Mouse (Mus musculus) stomach, embryonic 14.5 days (tissue): Measurements from ENCODE around the gene S100a5. TPM values are rescaled to one million over a fixed set of nuclear protein-coding genes. Genes with fewer than 3 reads are reported as not detected.
A peak's percentile ranks its signal among the peaks of the same experiment; 100 is the strongest.

Experiments
- ATAC-seq: fragments of 200-750 bp; cut with Nextera tagmentation; 2 replicates; pipeline ENCODE4 v1.8.0; 2017; ENCODE audit warnings: low read depth, moderate TSS enrichment; ENCODE audit not compliant: insufficient number of reproducible peaks, insufficient read depth, low FRiP score
- H3K27ac ChIP-seq: fragments of 300-500 bp; sonication (generic); 2 replicates; pipeline ENCODE4 v1.5.1; 2014; ENCODE audit warnings: mild to moderate bottlenecking, low read length, moderate library complexity, mixed read lengths
- H3K27me3 ChIP-seq: fragments of 300-500 bp; sonication (generic); 2 replicates; pipeline ENCODE4 v1.6.1; 2014; ENCODE audit warnings: low read length, control low read depth, mixed read lengths; ENCODE audit not compliant: control insufficient read depth, insufficient read depth
- H3K36me3 ChIP-seq: fragments of 300-500 bp; sonication (generic); 2 replicates; pipeline ENCODE4 v1.6.1; 2014; ENCODE audit warnings: mild to moderate bottlenecking, control low read depth, low read length, moderate library complexity, mixed read lengths; ENCODE audit not compliant: control insufficient read depth, insufficient read depth
- H3K4me1 ChIP-seq: fragments of 300-500 bp; sonication (generic); 2 replicates; pipeline ENCODE4 v1.6.1; 2014; ENCODE audit warnings: low read length, control low read depth, mixed read lengths; ENCODE audit not compliant: control insufficient read depth, insufficient read depth
- H3K4me2 ChIP-seq: fragments of 300-500 bp; sonication (generic); replicated peaks from 2 replicates; pipeline ENCODE4 v1.6.1; 2014; ENCODE audit warnings: low read depth, low read length, control low read depth
- H3K4me3 ChIP-seq: fragments of 300-500 bp; sonication (generic); 2 replicates; pipeline ENCODE4 v1.5.1; 2014; ENCODE audit warnings: low read depth, low read length, control low read depth
- H3K9ac ChIP-seq: fragments of 300-500 bp; sonication (generic); replicated peaks from 2 replicates; pipeline ENCODE4 v1.6.1; 2014; ENCODE audit warnings: low read depth, mild to moderate bottlenecking, control low read depth, low read length, moderate library complexity, mixed read lengths
- H3K9me3 ChIP-seq: fragments of 300-500 bp; sonication (generic); 2 replicates; pipeline ENCODE4 v1.6.1; 2016; ENCODE audit warnings: low read depth, low read length, control low read depth; ENCODE audit not compliant: control insufficient read depth
- WGBS: fragments of 180-500 bp; shearing (Covaris S2); extraction: QIAGEN DNeasy Blood & Tissue Kit; methylation state at CpG from one replicate; pipeline ENCODE4 v1.1.7; 2014; 5-methylcytosine and 5-hydroxymethylcytosine counted together
- polyA plus RNA-seq: library from polyadenylated mRNA; unstranded; fragments of >200 nt; fragmentation: Nextera tagmentation; extraction: Ambion mirVana; gene quantifications from 2 replicates; pipeline ENCODE4 v1.2.1, GENCODE M21; 2014

Gene S100a5
- polyA plus RNA-seq, 1 experiment from 2014 or later, result 0.71 TPM

DNA sequence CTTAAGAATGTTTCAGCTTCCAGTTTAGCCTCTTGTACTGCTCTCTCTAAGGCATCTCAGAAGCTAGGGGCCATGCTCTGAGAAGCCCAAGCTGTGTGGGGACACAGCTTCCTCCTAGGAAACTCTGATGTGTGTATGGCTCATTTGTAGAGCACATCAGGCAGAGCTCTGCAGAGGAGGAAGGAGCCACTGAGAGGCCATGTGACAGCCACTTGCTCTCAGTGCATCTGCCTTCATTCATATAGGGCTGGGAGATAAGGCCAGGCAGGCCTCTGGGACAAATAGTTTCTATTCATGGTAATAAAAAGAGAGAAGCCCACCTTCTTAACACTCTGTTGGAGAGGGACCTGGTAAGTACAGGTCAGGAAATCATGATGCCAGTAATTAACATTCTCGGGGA, 13.9 kb upstream of the S100a5 start:
- 68% methylated on average over 1 of the region's 1 CpGs for WGBS
- Histone ChIP-seq H3K27ac (no peak overlapping the region), H3K9ac (no peak overlapping the region), H3K4me2 (no peak overlapping the region), H3K36me3 (no peaks in the 10 kb centered on the region), H3K9me3 (no peaks in the 10 kb centered on the region), H3K4me3 (no peak overlapping the region), H3K4me1 (no peaks in the 10 kb centered on the region), H3K27me3 (no peaks in the 10 kb centered on the region)
- no peak for ATAC-seq

DNA sequence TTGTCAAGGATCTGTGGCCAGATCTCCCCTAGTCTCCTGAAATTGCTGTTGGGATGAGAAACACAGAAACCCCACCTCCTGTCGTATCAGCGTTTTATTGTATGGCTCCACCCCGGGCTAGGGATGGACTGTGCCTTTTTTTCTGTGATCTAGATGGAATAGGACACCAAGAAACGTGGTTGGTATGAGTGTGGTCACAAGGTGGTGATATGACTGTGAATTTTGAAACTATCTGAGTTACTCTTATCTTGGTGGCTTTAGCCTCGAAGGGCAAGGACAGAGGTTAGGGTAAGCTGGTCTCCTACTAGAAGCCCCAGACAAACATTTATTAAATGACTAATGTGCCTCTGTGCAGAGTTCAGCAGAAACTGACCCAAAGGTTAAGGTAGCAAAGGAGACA, 12.8 kb upstream of the S100a5 start:
- Histone ChIP-seq H3K9ac (no peak overlapping the region), H3K36me3 (no peaks in the 10 kb centered on the region), H3K4me1 (no peaks in the 10 kb centered on the region), H3K4me2 (no peak overlapping the region), H3K4me3 (no peak overlapping the region), H3K9me3 (no peaks in the 10 kb centered on the region), H3K27me3 (no peaks in the 10 kb centered on the region), H3K27ac (no peak overlapping the region)
- 61% methylated on average over 5 of the region's 5 CpGs for WGBS
- no peak for ATAC-seq

DNA sequence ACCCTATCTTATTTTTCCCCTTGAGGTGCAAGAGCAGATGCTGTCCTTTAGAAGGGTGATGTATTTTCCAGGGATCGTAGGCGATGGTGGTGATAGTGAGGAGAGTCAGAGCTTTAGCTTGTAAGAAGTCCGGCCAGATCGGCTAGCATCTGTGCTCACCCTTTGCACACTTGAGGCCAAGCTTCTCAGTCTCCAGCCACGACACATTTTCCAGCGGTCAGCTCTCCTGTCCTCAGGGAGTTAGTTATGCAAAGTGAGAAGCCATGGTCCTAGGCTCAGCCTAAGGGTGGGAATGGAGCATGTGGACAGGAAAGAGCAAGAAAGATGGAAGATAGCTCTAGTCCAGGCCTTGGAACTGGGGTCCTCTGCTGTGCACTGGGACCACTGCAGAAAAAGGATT, 11.5 kb upstream of the S100a5 start:
- no peak overlapping the region for H3K4me2 ChIP-seq
- WGBS, result 94% methylated on average over 6 of the region's 6 CpGs
- no peak for ATAC-seq

DNA sequence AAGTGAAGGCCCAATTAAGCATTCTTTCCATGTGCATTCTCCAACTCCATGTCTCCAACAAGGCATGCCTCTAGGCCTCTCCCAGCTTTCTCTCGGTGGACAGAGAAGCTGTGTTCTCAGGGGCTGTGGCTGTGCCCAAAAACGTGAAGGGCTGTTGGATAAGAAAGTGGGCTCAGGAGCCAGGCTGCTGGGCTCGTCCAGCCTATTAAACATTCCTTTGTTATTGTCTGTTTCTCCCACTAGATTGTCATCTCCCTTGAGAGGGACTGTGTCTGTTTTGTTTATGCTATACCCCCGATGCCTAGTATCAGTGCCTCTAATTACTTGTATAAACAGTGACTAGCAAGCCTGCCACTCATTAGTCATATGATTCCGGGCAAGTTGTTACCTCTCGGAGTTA, 10.6 kb upstream of the S100a5 start:
- no peak overlapping the region for H3K4me2 ChIP-seq
- no peak overlapping the region for H3K27ac ChIP-seq
- WGBS, result 29% methylated on average over 6 of the region's 6 CpGs
- no peak overlapping the region for H3K9ac ChIP-seq
- ATAC-seq, result no peak
- H3K4me3 ChIP-seq, result no peak overlapping the region
- no peaks in the 10 kb centered on the region for H3K27me3 ChIP-seq
- H3K4me1 ChIP-seq, result no peaks in the 10 kb centered on the region; the same call in 1 of the 2 replicates
- no peaks in the 10 kb centered on the region for H3K9me3 ChIP-seq
- no peaks in the 10 kb centered on the region for H3K36me3 ChIP-seq

More for the DNA sequence above, 11.5 kb upstream of the S100a5 start:
- no peaks in the 10 kb centered on the region for H3K9me3 ChIP-seq
- no peak overlapping the region for H3K4me3 ChIP-seq
- no peaks in the 10 kb centered on the region for H3K27me3 ChIP-seq
- H3K4me1 ChIP-seq, result no peaks in the 10 kb centered on the region; the same call in 1 of the 2 replicates
- H3K9ac ChIP-seq, result no peak overlapping the region
- no peak overlapping the region for H3K27ac ChIP-seq
- no peaks in the 10 kb centered on the region for H3K36me3 ChIP-seq

DNA sequence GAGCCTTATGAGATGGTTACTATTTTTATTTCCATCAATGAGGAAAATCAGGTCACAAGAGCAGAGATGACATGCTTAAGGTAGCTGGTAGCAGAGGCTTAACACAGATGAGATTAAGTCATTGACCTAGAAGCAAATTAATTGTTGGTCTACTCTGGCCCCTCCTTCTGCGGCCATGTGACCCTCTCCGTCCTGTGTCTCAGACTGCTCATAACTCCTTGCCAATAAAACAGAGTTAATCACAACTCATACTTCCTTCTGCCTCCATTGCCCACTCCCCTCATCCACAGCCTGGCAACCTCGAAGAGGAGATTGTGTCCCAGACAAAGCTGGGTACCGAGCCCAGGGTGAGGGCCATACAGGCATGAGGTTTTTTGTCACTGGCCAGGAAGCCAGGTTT, 10.1 kb upstream of the S100a5 start:
- peaks cover 2% of the 10 kb centered on the region; the same call in 1 of the 2 replicates for H3K4me1 ChIP-seq
- no peak overlapping the region for H3K27ac ChIP-seq
- no peaks in the 10 kb centered on the region for H3K27me3 ChIP-seq
- H3K4me2 ChIP-seq, result no peak overlapping the region
- H3K9ac ChIP-seq, result no peak overlapping the region
- H3K4me3 ChIP-seq, result no peak overlapping the region
- ATAC-seq, result no peak
- H3K36me3 ChIP-seq, result no peaks in the 10 kb centered on the region
- H3K9me3 ChIP-seq, result no peaks in the 10 kb centered on the region
- WGBS, result 72% methylated on average over 4 of the region's 4 CpGs

DNA sequence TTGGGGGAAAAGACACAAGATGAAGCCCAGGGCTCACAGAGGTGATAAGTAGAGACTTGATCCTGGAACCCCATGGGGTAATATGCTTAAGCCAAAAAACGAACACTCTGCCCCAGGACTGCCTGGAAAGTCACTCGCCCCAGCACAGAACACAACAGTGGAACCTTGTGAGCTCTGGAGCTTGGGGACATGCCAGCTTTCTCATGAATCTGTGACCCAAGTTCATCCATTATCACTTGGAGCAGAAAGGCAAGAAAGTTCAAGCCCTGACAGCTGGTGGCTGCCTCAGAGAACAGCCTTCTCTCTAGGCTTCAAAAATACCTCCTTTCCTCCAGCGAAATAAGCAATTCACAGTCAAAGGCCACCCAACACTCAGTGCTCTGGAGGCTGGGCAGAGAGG, 8.9 kb upstream of the S100a5 start:
- Histone ChIP-seq H3K4me2 (no peak overlapping the region), H3K27me3 (no peaks in the 10 kb centered on the region), H3K4me1 (peaks cover 10% of the 10 kb centered on the region), H3K36me3 (no peaks in the 10 kb centered on the region), H3K9me3 (no peaks in the 10 kb centered on the region), H3K4me3 (no peak overlapping the region), H3K9ac (no peak overlapping the region), H3K27ac (no peak overlapping the region)
- no peak for ATAC-seq
- 72% methylated on average over 3 of the region's 3 CpGs for WGBS

DNA sequence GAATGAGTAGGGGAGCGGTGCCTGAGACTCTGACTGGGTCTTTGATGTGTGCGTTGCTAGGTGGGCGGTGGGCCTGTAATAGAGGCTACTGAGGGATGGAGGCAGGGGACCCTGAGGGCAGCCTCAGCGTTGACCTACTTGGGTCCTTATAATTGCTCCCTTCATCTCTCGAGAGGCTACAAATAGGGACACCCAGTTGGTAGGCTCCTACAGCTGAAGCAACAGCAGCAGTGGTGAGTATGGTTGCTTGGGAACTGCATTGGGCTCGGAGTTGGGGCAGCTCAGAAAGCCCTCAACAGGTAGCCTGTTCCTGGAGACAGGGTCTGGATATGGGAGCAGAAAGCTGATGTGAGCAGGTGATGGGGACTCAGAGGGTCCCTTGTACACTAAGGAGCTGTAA, 8.3 kb upstream of the S100a5 start:
- H3K9ac ChIP-seq, result no peak overlapping the region
- H3K4me2 ChIP-seq, result no peak overlapping the region
- no peaks in the 10 kb centered on the region for H3K27me3 ChIP-seq
- no peaks in the 10 kb centered on the region for H3K36me3 ChIP-seq
- no peaks in the 10 kb centered on the region for H3K9me3 ChIP-seq
- H3K27ac ChIP-seq, result no peak overlapping the region
- H3K4me3 ChIP-seq, result no peak overlapping the region
- 85% methylated on average over 6 of the region's 6 CpGs for WGBS
- ATAC-seq, result no peak
- H3K4me1 ChIP-seq, result peaks cover 17% of the 10 kb centered on the region

DNA sequence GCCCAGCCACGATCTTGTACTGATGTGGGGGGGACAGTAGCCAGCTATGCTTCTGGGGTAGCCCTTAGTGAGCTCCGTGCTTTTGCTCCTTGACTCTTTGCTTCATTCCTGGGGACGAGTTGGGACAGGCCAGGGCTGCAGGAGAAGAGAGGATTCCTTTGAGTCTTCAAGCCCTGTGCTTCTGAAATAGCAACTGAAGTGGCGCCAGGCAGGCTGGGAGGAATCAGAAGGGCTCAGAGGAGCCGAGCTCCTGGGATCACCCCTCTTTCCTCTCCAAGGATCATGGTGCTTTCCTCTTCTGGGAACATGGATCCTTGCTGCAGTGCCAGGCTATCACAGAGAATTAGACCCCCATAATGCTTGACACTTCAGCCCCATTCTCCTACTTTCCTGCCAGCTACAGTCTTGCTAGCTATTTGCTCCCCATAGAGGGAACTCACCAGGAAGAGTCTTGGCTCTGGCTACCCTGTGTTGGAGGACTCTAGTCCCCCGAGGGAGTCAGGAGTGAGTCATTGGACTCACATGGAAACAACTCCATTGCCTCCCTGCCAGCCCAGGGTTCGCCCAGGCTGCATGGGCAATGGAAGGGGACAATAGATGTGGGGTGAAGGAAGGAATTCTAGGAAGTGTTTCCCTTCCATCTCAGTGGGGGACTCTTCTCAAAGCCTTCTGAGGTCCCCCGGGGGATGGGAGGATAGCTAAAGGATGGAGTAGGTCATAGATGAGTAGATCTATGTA, 7.7 kb upstream of the S100a5 start:
- 79% methylated on average over 8 of the region's 8 CpGs for WGBS
- ATAC-seq, result no peak
- Histone ChIP-seq H3K27me3 (no peaks in the 10 kb centered on the region), H3K4me1 (peaks cover 21% of the 10 kb centered on the region), H3K4me2 (no peak overlapping the region), H3K9me3 (no peaks in the 10 kb centered on the region), H3K4me3 (no peak overlapping the region), H3K27ac (peak overlapping the region; percentile 6; the same call in 1 of the 2 replicates), H3K9ac (no peak overlapping the region), H3K36me3 (no peaks in the 10 kb centered on the region)
